Mouse (Mus musculus) heart, embryonic 11.5 days (tissue): ENCODE data around the gene Osgep. TPM values are rescaled to one million over a fixed set of nuclear protein-coding genes. Genes with fewer than 3 reads are reported as not detected.
A peak's percentile ranks its signal among the peaks of the same experiment; 100 is the strongest.
"Not testable (repeated sequence)": the region's sequence is repeated elsewhere in the genome, so short reads cannot be mapped to it uniquely, and the experiment has no call there.

ENCODE experiments used
- ATAC-seq: fragments of 200-750 bp; cut with Nextera tagmentation; replicated peaks from 2 replicates; pipeline ENCODE4 v1.8.0; 2017; ENCODE audit warnings: moderate library complexity; ENCODE audit not compliant: insufficient number of reproducible peaks, low FRiP score, low TSS enrichment
- H3K27ac ChIP-seq: fragments of 300-500 bp; sonication (generic); 2 replicates; pipeline ENCODE4 v1.5.1; 2014; ENCODE audit warnings: mild to moderate bottlenecking, low read depth, low read length
- H3K27me3 ChIP-seq: fragments of 300-500 bp; sonication (generic); 2 replicates; pipeline ENCODE4 v1.6.1; 2014; ENCODE audit warnings: mild to moderate bottlenecking, low read length, mixed read lengths; ENCODE audit not compliant: control insufficient read depth, insufficient read depth
- H3K36me3 ChIP-seq: fragments of 300-500 bp; sonication (generic); 2 replicates; pipeline ENCODE4 v1.6.1; 2014; ENCODE audit warnings: mild to moderate bottlenecking, low read length, moderate library complexity, mixed read lengths; ENCODE audit not compliant: control insufficient read depth, insufficient read depth
- H3K4me1 ChIP-seq: fragments of 300-500 bp; sonication (generic); 2 replicates; pipeline ENCODE4 v1.6.1; 2014; ENCODE audit warnings: low read length; ENCODE audit not compliant: control insufficient read depth, insufficient read depth
- H3K4me2 ChIP-seq: fragments of 300-500 bp; sonication (generic); 2 replicates; pipeline ENCODE4 v1.6.1; 2014; ENCODE audit warnings: mild to moderate bottlenecking, moderate library complexity
- H3K4me3 ChIP-seq: fragments of 300-500 bp; sonication (generic); 2 replicates; pipeline ENCODE4 v1.5.1; 2014; ENCODE audit warnings: low read depth, low read length
- H3K9ac ChIP-seq: fragments of 300-500 bp; sonication (generic); 2 replicates; pipeline ENCODE4 v1.6.1; 2014; ENCODE audit warnings: mild to moderate bottlenecking, low read depth, low read length, moderate library complexity
- H3K9me3 ChIP-seq: fragments of 300-500 bp; sonication (generic); replicated peaks from 2 replicates; pipeline ENCODE4 v1.6.1; 2016; ENCODE audit warnings: low read length; ENCODE audit not compliant: control insufficient read depth
- WGBS: fragments of 180-500 bp; shearing (Covaris S2); extraction: QIAGEN DNeasy Blood & Tissue Kit; methylation state at CpG from one replicate; pipeline ENCODE4 v1.1.7; 2014; ENCODE audit not compliant: insufficient replicate concordance; 5-methylcytosine and 5-hydroxymethylcytosine counted together
- polyA plus RNA-seq: library from polyadenylated mRNA; unstranded; fragments of >200 nt; fragmentation: Nextera tagmentation; extraction: Ambion mirVana; gene quantifications from 2 replicates; pipeline ENCODE4 v1.2.1, GENCODE M21; 2014

Osgep gene
- 124 and 136 TPM in 2 replicates for polyA plus RNA-seq

DNA sequence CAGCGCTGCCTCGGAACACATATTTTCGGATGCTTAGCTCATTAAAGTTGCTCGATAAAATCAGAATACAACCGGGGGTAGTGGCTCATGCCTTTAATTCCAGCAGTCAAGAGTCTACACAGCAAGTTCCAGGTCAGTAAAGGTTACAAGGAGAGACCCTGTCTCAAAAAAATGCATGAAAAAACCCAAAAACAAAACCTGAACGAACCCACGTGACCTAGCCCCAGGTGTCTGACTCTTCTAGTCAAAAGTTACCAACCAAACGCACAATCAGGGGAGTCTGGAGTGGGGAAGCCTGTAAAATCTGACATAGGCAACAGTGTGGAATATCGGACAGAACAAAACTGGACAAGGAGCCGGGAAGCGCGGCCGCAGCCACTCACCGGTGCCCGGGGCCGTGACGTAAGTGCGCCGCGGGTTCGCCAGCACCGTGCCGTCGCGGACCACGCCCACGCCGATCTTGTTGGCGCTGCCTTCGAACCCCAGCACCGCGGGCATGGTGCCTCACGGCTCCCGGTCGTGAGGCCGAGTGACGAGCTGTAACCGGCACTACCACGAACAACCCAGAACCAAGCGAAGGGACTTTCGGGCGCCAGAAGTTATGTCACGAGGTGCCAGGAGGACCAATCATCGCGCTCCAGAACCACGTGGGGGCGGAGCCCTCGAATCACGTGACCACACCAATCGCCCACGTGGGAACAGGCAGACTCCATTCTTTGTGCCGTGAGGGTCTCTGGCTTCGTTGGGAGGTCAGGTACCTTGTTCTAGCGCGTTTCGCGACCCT is at the start of gene Osgep, which contains the start of gene Apex1:
Osgep (minus strand) TSS at position 613 of the 784 bp plus-strand sequence.
Apex1 (plus strand) TSS at position 688 of the 784 bp plus-strand sequence.
- WGBS = under 1% methylated on average over 57 of the region's 57 CpGs
- peak within 1 kb of the TSS; percentile 89 for H3K4me3 ChIP-seq
- no peaks in the 10 kb centered on the region for H3K9me3 ChIP-seq
- peak within 1 kb of the TSS; percentile 93 for H3K27ac ChIP-seq
- no peaks in the 10 kb centered on the region for H3K27me3 ChIP-seq
- ATAC-seq = peak; percentile 95
- peak within 1 kb of the TSS; percentile 80 for H3K4me2 ChIP-seq
- peaks cover 27% of the 10 kb centered on the region for H3K36me3 ChIP-seq
- peak within 1 kb of the TSS; percentile 93 for H3K9ac ChIP-seq
- no peaks in the 10 kb centered on the region; the same call in none of the 2 replicates for H3K4me1 ChIP-seq

DNA sequence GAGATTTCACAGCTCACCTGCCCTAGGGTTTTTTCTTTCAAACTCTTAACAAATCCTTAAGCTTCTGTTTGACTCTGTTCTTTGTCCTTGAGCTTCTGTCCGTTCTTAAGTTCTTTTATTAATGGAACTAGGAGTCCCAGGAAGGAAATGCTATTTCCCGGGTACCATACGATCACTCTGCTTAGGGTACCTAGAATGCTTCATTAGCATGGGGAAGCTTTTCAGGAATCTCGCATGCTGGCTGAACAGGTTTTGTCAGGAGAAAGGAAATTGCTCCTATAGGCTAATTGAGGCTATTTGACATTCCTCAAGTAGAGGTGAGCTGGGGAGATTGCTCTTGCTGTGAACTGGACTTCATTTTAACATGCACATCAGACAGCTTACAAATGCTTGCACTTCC is 49.0 kb upstream of the Osgep start:
- H3K4me1 ChIP-seq = no peaks in the 10 kb centered on the region
- WGBS = 43% methylated on average over 4 of the region's 4 CpGs
- H3K4me2 ChIP-seq = no peak overlapping the region

GRCm38 (mm10) chr14:50973054-50973453 is 48.4 kb upstream of the Osgep start:
- ATAC-seq, H3K4me1 ChIP-seq, H3K9me3 ChIP-seq, H3K27me3 ChIP-seq, H3K4me3 ChIP-seq, H3K27ac ChIP-seq, H3K36me3 ChIP-seq, H3K4me2 ChIP-seq, H3K9ac ChIP-seq: not testable (repeated sequence)
- WGBS = 86% methylated on average over 5 of the region's 5 CpGs

More for the DNA sequence above, 49.0 kb upstream of the Osgep start:
- Histone ChIP-seq H3K27me3 (no peaks in the 10 kb centered on the region), H3K4me3 (no peak overlapping the region), H3K36me3 (no peaks in the 10 kb centered on the region), H3K9me3 (no peaks in the 10 kb centered on the region), H3K9ac (no peak overlapping the region), H3K27ac (no peak overlapping the region)
- ATAC-seq = no peak

DNA sequence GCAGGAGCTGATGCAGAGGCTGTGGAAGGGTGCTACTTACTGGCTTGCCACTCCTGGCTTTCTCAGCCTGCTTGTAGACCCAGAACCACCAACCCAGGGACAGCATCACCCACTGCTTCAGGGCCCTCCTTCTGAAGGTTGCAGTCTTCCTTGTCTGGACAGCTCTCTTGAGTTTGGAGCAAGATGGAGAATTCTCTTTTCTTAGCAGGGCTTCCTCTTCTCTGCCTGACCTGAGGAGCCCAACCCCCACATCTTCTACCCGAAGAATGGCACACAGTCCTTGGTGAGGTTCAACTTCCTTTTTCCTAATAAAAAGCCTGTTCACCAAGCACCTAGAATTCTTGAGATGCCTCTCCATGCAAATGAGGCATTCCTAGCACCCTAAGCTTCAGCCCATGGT is 46.1 kb upstream of the Osgep start:
- Histone ChIP-seq H3K4me3 (no peak overlapping the region), H3K4me2 (no peak overlapping the region), H3K4me1 (no peaks in the 10 kb centered on the region), H3K27ac (no peak overlapping the region), H3K27me3 (no peaks in the 10 kb centered on the region), H3K9me3 (no peaks in the 10 kb centered on the region), H3K9ac (no peak overlapping the region), H3K36me3 (no peaks in the 10 kb centered on the region)
- 50% methylated on average over 1 of the region's 1 CpGs for WGBS
- no peak for ATAC-seq

DNA sequence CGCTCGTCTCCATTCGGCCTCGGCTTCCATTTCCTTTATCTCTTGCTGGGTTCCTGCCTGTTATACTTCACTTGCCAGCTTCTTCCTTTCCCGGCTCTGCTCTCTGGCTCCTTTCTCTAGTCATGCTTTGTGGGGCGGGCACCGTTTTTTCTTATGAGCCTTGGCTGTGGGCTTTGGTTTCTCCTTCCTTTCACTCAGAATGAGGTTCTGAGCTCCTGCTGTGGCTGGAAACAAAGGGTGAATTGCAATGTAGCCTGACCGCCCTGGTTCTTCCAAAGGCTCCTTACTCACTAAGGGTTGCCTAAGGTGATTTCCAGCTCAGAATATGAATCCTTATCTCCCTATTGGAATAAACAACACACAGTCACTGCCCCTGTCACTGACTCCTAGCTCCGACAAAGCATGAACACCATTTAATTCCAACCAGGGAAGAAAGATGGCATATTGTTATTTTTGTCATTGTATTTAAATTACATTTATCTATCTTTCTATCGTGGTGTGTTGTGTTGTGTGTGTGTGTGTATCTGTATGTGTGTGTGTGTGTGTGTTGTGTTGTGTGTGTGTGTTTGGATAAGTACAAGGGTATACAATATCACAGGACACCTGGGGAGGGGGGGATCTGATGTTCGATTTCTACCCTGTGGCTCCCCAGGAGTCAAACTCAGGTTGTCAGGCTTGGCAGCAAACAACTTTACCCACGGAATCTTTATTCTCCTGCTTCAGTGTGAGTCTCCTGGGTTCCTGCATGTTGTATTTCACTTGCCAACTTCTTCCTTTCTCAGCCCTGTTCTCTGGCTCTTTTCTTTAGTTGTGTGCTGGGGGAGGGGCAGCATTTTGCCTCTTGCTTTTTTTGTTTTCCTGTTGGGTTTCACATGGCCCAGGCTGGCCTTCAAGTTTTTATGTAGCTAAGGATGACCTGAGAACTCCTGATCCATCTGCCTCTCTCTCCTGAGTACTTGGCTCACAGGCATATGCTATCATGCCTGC is 45.2 kb upstream of the Osgep start:
- H3K4me3 ChIP-seq = no peak overlapping the region
- H3K27ac ChIP-seq = no peak overlapping the region
- 23% methylated on average over 12 of the region's 12 CpGs for WGBS
- no peaks in the 10 kb centered on the region for H3K9me3 ChIP-seq
- H3K27me3 ChIP-seq = no peaks in the 10 kb centered on the region
- ATAC-seq = 0 out of 2 replicates have a peak, but pooled peaks have one; percentile 31
- no peak overlapping the region for H3K9ac ChIP-seq
- no peaks in the 10 kb centered on the region for H3K4me1 ChIP-seq
- no peaks in the 10 kb centered on the region for H3K36me3 ChIP-seq
- H3K4me2 ChIP-seq = peak overlapping the region; percentile 21; the same call in 1 of the 2 replicates

DNA sequence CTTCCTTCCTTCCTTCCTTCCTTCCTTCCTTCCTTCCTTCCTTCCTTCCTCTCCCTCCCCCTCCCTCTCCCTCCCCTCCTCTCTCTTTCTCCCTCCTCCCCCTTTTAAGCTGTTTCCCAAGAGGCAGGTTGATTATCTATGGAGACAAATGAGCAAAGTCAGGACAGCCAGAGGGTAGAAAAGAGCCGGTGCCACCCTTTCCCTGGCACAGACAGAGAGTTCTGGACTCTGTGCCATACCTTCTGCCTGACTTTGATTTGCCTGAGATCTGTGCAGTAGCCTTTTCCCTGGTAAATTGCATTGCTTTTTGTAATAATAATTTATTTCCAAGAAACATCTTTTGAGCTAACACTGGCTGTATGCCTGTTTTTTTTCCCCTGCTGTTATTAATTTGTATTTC is 44.3 kb upstream of the Osgep start:
- Histone ChIP-seq H3K4me2 (peak overlapping the region; percentile 21; the same call in 1 of the 2 replicates), H3K9ac (no peak overlapping the region), H3K9me3 (no peaks in the 10 kb centered on the region), H3K36me3 (no peaks in the 10 kb centered on the region), H3K27me3 (no peaks in the 10 kb centered on the region), H3K4me1 (no peaks in the 10 kb centered on the region), H3K4me3 (no peak overlapping the region), H3K27ac (no peak overlapping the region)
- no peak for ATAC-seq
- 9% methylated on average over 1 of the region's 1 CpGs for WGBS

- no peak for ATAC-seq
- Histone ChIP-seq H3K9me3 (no peaks in the 10 kb centered on the region), H3K4me2 (no peak overlapping the region), H3K4me3 (no peak overlapping the region), H3K27me3 (no peaks in the 10 kb centered on the region), H3K4me1 (no peaks in the 10 kb centered on the region), H3K36me3 (no peaks in the 10 kb centered on the region), H3K9ac (no peak overlapping the region), H3K27ac (no peak overlapping the region)
- 85% methylated on average over 5 of the region's 5 CpGs for WGBS
Observed at GRCm38 (mm10) chr14:50968216-50968980, 43.7 kb upstream of the Osgep start.
